Mouse (Mus musculus) heart, embryonic 10.5 days (tissue): ENCODE measurements around the gene Mgat5b. TPM values are rescaled to one million over a fixed set of nuclear protein-coding genes. Genes with fewer than 3 reads are reported as not detected.

Source experiments
- DNase-seq: peaks from one replicate; pipeline ENCODE4 v3.0.0-alpha.2; 2017; ENCODE audit warnings: low spot score
- H3K27ac ChIP-seq: fragments of 300-500 bp; sonication (generic); 2 replicates; pipeline ENCODE4 v1.5.1; 2016; ENCODE audit warnings: mild to moderate bottlenecking
- H3K27me3 ChIP-seq: fragments of 300-500 bp; sonication (generic); 2 replicates; pipeline ENCODE4 v1.6.1; 2016; ENCODE audit warnings: mild to moderate bottlenecking; ENCODE audit not compliant: poor library complexity, insufficient read depth, severe bottlenecking
- H3K36me3 ChIP-seq: fragments of 300-500 bp; sonication (generic); 2 replicates; pipeline ENCODE4 v1.6.1; 2016; ENCODE audit warnings: mild to moderate bottlenecking, moderate library complexity
- H3K4me1 ChIP-seq: fragments of 300-500 bp; sonication (generic); 2 replicates; pipeline ENCODE4 v1.6.1; 2016; ENCODE audit warnings: mild to moderate bottlenecking
- H3K4me3 ChIP-seq: fragments of 300-500 bp; sonication (generic); 2 replicates; pipeline ENCODE4 v1.5.1; 2016; ENCODE audit warnings: mild to moderate bottlenecking, moderate library complexity
- H3K9me3 ChIP-seq: fragments of 300-500 bp; sonication (generic); 2 replicates; pipeline ENCODE4 v1.6.1; 2016; ENCODE audit warnings: mild to moderate bottlenecking, moderate library complexity
- WGBS: fragments of 180-500 bp; shearing (Covaris S2); methylation state at CpG from one replicate; pipeline ENCODE4 v1.1.7; 2016; 5-methylcytosine and 5-hydroxymethylcytosine counted together
- polyA plus RNA-seq: library from polyadenylated mRNA; unstranded; fragments of >200 nt; fragmentation: Nextera tagmentation; extraction: Ambion mirVana; gene quantifications from 2 replicates; pipeline ENCODE4 v1.2.1, GENCODE M21; 2016

Gene Mgat5b
- polyA plus RNA-seq, 1 experiment from 2014 or later, result 1.1 TPM

GRCm38 (mm10) chr11:116928031-116928430 lies 9.4 kb downstream of the Mgat5b start:
- 76% methylated on average over 6 of the region's 6 CpGs for WGBS
- no peaks in the 10 kb centered on the region for H3K9me3 ChIP-seq
- H3K36me3 ChIP-seq, result no peaks in the 10 kb centered on the region
- no peak for DNase-seq
- H3K4me3 ChIP-seq, result no peak overlapping the region
- peaks cover 50% of the 10 kb centered on the region for H3K27me3 ChIP-seq
- 0 out of 2 replicates have a peak, but pooled peaks cover 13% of the 10 kb centered on the region for H3K4me1 ChIP-seq
- H3K27ac ChIP-seq, result 0 out of 2 replicates have a peak overlapping the region, but pooled peaks have one; percentile 29

DNA sequence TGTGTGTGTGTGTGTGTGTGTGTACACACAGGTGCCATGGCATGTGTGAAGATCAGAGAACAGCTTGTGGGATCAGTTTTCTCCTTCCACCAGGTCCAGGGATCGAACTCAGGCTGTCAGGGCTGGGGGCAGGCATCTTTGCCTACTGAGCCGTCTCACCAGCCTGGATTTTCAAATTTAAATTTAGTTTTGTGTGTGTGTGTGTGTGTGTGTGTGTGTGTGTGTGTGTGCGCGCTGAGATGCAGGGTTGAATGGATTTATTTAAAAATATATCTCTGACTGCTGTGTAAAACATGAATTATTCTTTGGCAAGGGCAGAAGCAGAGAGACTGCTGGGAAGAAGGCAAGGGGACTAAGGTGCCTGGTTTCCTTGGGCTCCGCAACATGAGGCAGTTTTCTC lies 16.2 kb downstream of the Mgat5b start:
- H3K36me3 ChIP-seq, result no peaks in the 10 kb centered on the region
- no peak overlapping the region for H3K27ac ChIP-seq
- H3K4me3 ChIP-seq, result no peak overlapping the region
- peaks cover 10% of the 10 kb centered on the region for H3K27me3 ChIP-seq
- no peaks in the 10 kb centered on the region for H3K9me3 ChIP-seq
- WGBS, result 86% methylated on average over 5 of the region's 5 CpGs
- H3K4me1 ChIP-seq, result peaks cover 46% of the 10 kb centered on the region
- DNase-seq, result no peak

- Histone ChIP-seq H3K27me3 (peaks cover 10% of the 10 kb centered on the region), H3K9me3 (no peaks in the 10 kb centered on the region), H3K4me3 (no peak overlapping the region), H3K4me1 (peaks cover 46% of the 10 kb centered on the region), H3K36me3 (no peaks in the 10 kb centered on the region), H3K27ac (peak overlapping the region; percentile 62)
- 56% methylated on average over 9 of the region's 9 CpGs for WGBS
- DNase-seq, result no peak
Observed at GRCm38 (mm10) chr11:116935354-116935753, 16.7 kb downstream of the Mgat5b start.

DNA sequence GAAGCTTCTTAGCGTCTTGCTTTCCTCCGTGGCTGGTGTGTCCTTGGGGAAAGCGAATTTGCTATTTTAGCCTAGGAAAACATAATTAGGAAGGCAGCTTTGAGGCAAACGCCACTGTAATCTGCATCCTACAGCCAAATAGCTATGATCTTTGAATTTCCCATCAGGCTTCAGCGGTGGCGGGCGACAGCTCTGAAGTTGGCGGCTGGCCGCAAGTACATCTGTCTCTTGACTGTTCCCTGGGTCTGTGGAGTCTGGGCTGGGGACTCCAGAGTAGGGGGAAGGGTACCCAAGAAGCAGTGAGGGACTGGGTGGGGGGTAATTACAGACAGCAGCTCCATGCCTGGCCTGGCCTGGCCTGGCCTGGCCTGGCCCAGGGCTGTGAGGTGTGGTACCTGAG lies 17.3 kb downstream of the Mgat5b start:
- 72% methylated on average over 9 of the region's 9 CpGs for WGBS
- no peak for DNase-seq

GRCm38 (mm10) chr11:116937141-116937540 lies 18.5 kb downstream of the Mgat5b start:
- no peaks in the 10 kb centered on the region for H3K9me3 ChIP-seq
- H3K4me1 ChIP-seq, result peaks cover 58% of the 10 kb centered on the region
- 0 out of 2 replicates have a peak overlapping the region, but pooled peaks have one; percentile 16 for H3K4me3 ChIP-seq
- H3K27ac ChIP-seq, result 0 out of 2 replicates have a peak overlapping the region, but pooled peaks have one; percentile 24
- H3K36me3 ChIP-seq, result no peaks in the 10 kb centered on the region
- WGBS, result 24% methylated on average over 10 of the region's 10 CpGs
- no peaks in the 10 kb centered on the region for H3K27me3 ChIP-seq
- DNase-seq, result no peak

More for the DNA sequence above, 17.3 kb downstream of the Mgat5b start:
- H3K27ac ChIP-seq, result peak overlapping the region; percentile 62
- H3K9me3 ChIP-seq, result no peaks in the 10 kb centered on the region
- no peaks in the 10 kb centered on the region for H3K36me3 ChIP-seq
- H3K4me3 ChIP-seq, result no peak overlapping the region
- H3K27me3 ChIP-seq, result peaks cover 9% of the 10 kb centered on the region
- peaks cover 50% of the 10 kb centered on the region for H3K4me1 ChIP-seq

GRCm38 (mm10) chr11:116940088-116940855 lies 21.6 kb downstream of the Mgat5b start:
- Histone ChIP-seq H3K4me1 (peaks cover 77% of the 10 kb centered on the region), H3K4me3 (peak overlapping the region; percentile 55), H3K27me3 (no peaks in the 10 kb centered on the region), H3K36me3 (no peaks in the 10 kb centered on the region), H3K9me3 (no peaks in the 10 kb centered on the region), H3K27ac (peak overlapping the region; percentile 88)
- DNase-seq, result no peak
- WGBS, result 2% methylated on average over 20 of the region's 20 CpGs

GRCm38 (mm10) chr11:116944346-116944745 lies 25.7 kb downstream of the Mgat5b start:
- no peaks in the 10 kb centered on the region for H3K36me3 ChIP-seq
- H3K4me1 ChIP-seq, result peaks cover 56% of the 10 kb centered on the region
- H3K27ac ChIP-seq, result peak overlapping the region; percentile 78
- DNase-seq, result no peak
- H3K27me3 ChIP-seq, result 0 out of 2 replicates have a peak, but pooled peaks cover 4% of the 10 kb centered on the region
- H3K4me3 ChIP-seq, result no peak overlapping the region
- 41% methylated on average over 4 of the region's 4 CpGs for WGBS
- H3K9me3 ChIP-seq, result no peaks in the 10 kb centered on the region

DNA sequence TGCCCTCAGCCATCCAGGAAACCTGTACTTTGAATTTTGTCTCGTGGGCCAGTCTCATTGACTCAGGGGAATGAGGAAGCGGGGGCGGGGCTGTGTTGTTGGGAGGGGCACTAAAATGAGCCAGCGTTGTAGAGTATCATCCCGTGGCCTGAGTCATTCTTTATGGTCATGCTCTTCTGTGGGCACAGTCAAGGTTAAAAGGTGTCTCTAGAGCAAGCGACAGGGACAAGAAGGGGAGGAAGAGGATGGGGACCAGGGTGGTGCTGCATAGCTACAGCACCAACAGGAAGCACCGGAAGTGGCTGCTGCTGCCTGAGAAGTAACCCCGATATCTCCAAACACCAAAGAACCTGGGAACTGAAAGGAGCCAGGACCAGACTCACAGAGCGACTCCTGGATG lies 31.2 kb downstream of the Mgat5b start:
- H3K4me3 ChIP-seq, result no peak overlapping the region
- peak overlapping the region; percentile 30; the same call in 1 of the 2 replicates for H3K27ac ChIP-seq
- no peak for DNase-seq
- H3K9me3 ChIP-seq, result no peaks in the 10 kb centered on the region
- peaks cover 50% of the 10 kb centered on the region for H3K4me1 ChIP-seq
- H3K27me3 ChIP-seq, result 0 out of 2 replicates have a peak, but pooled peaks cover 4% of the 10 kb centered on the region
- H3K36me3 ChIP-seq, result no peaks in the 10 kb centered on the region
- 64% methylated on average over 9 of the region's 9 CpGs for WGBS

DNA sequence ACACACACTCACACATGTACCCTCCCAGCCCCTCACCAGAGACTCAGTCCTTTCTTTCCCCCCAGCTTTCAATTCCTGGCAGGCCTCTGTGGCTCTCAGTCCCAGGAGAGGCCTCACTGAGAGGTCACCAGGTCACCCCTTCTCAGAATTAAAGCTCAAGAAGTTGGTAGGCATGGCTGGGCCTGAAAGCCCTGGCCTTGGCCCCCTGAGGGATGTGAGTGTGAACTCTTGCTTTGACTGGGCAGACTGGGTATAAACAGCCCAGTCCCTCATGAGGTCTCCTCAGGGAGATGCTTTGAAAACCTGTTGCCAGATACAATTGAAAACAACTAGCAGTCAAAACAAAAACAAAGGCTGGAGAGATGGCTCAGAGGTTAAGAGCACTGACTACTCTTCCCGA lies 32.8 kb downstream of the Mgat5b start:
- no peak for DNase-seq
- whole genome bisulfite sequencing, result 52% methylated on average over 1 of the region's 1 CpGs
- H3K4me1 ChIP-seq, result peaks cover 37% of the 10 kb centered on the region
- no peak overlapping the region for H3K4me3 ChIP-seq
- H3K27me3 ChIP-seq, result no peaks in the 10 kb centered on the region
- no peaks in the 10 kb centered on the region for H3K36me3 ChIP-seq
- no peaks in the 10 kb centered on the region for H3K9me3 ChIP-seq
- H3K27ac ChIP-seq, result peak overlapping the region; percentile 66; the same call in 1 of the 2 replicates

DNA sequence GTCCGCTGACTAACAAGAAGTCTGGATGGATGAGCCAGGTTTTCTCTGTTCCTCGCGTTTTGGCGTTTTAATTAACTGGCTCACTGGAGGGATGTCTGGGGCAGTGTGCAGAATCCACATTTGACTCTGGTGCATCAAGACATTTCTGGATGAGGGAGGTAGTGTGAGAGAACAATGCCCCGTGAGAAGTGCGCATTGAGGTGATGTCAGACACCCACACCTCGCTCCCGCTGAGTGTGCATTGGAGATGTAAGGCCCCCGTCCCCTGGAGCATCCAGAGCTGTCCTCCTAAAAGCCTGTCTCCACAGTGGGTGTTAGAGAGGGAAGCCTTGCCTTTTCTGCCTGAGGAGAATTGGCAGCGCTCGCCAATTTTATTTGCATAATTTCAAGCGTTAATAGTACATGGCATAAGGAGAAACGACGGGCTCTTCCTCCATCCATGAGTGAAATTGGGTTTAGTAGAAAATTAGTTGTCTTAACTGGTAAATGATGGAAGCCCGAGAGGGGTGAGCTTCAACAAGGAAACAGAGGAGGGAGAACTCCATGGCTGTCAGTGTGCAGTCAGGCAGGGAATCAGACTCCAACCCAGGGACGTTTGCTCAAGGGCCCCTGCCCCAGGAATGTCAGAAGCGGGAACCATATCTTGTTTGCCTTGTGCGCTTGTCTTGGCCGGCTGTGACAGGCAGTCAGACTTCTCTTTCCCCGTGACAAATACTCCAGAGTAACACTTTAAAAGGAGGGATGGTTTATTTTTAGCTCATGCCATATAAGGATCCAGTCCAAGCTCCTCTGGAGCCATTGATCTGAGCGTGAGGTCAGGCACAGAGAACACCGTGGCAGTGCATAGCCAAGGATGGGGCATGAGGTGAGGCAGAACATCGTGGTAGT lies 35.8 kb downstream of the Mgat5b start:
- Histone ChIP-seq H3K4me3 (no peak overlapping the region), H3K4me1 (peaks cover 41% of the 10 kb centered on the region), H3K9me3 (no peaks in the 10 kb centered on the region), H3K27me3 (no peaks in the 10 kb centered on the region), H3K27ac (peak overlapping the region; percentile 84), H3K36me3 (no peaks in the 10 kb centered on the region)
- 64% methylated on average over 23 of the region's 23 CpGs for WGBS
- peak; percentile 91 for DNase-seq

DNA sequence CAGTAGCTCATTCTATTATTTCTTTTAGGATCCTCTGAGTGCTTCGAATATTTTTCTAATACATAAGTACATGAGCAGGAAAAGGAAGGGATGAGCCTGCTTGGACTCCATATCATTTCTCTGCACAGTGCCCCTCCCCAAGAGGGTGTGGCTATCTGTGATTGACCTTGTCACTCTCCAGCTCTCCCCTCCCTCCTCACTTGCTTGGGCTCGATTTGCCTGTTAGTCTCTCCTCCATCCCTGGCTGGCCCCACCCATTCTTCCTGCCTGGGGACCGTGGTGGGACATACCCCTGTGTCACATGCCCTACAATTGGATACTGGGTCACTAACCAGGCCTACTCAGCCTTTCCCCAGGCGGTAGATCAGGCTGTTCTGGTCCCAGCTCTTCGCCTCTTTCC lies 39.9 kb downstream of the Mgat5b start:
- Histone ChIP-seq H3K4me1 (peaks cover 32% of the 10 kb centered on the region), H3K4me3 (no peak overlapping the region), H3K36me3 (no peaks in the 10 kb centered on the region), H3K27me3 (no peaks in the 10 kb centered on the region; the same call in 1 of the 2 replicates), H3K27ac (peak overlapping the region; percentile 56), H3K9me3 (no peaks in the 10 kb centered on the region)
- 50% methylated on average over 5 of the region's 5 CpGs for WGBS
- DNase-seq, result no peak

DNA sequence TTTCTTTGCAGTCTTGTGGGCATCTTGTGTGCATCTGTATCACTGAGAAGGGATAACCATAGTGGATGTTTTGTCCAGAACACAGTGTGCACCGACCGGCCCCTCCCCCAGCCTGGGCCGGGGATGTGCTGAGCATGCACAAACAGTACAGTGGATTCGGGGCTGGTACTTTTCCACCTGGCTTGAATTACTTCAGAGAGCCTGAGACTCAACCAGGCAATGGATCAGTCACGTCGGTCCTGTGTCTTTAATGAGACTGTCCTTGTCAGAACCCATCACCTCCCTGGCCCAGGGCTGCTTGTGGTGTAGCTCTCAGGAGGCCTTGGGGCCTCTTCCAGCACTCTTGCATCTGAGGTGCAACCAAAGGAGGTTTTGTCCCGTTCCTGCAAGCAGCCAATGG lies 46.4 kb downstream of the Mgat5b start:
- WGBS, result 81% methylated on average over 7 of the region's 7 CpGs
- DNase-seq, result no peak
- H3K27me3 ChIP-seq, result peaks cover 16% of the 10 kb centered on the region
- H3K27ac ChIP-seq, result peak overlapping the region; percentile 29
- H3K4me1 ChIP-seq, result peaks cover 31% of the 10 kb centered on the region
- H3K4me3 ChIP-seq, result no peak overlapping the region
- H3K9me3 ChIP-seq, result no peaks in the 10 kb centered on the region
- H3K36me3 ChIP-seq, result no peaks in the 10 kb centered on the region

GRCm38 (mm10) chr11:116965961-116966360 lies 47.3 kb downstream of the Mgat5b start:
- 59% methylated on average over 2 of the region's 2 CpGs for WGBS
- Histone ChIP-seq H3K4me1 (peaks cover 26% of the 10 kb centered on the region), H3K27ac (peak overlapping the region; percentile 56; the same call in 1 of the 2 replicates), H3K9me3 (no peaks in the 10 kb centered on the region), H3K27me3 (peaks cover 16% of the 10 kb centered on the region), H3K4me3 (no peak overlapping the region), H3K36me3 (no peaks in the 10 kb centered on the region)
- no peak for DNase-seq
